Mouse (Mus musculus): ENCODE measurements around the gene Crtc3.

The Crtc3 gene

DNA sequence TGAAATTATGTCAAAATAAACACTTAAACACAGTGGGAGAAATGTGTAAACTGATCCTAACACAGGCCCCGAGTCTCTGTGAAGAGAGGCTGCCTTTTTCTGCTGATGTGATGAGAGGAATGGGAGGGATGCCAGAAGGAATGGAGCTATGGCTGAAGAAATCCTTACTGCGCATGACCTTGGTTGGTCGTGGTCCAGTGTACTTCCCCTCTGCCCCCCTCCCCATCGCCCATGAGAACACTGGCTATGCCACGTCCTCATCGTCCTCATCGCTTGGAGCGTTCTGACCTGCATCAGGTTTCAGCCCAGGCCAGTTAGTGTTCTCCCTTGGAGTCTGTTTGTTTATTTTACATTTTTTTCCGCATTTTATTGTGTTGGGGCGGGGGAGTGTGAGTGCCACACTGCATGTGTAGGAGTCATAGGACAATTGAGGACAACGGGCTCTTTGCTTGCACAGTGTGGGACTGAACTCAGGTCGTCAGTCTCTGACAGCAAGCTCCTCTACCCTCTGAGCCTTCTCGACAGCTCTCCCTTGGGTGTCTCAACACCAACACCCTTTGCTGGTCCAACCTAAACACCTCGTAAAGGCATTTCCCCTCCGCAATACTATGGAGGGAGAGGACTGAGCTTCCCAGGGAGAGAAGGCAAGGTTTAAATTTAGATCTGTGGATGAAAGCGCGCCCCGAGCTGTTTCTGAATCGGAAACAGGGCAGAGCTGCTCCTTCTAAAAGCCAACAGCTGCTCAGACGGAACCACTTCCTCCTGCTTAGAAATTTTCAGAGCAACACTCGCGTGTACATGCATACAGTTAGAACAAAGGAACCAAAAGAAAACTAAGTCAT is 134.3 kb downstream of the Crtc3 start:
- ATAC-seq (ENCODE audit: low TSS enrichment): peak; percentile 67; the same call in 1 of the 2 replicates

DNA sequence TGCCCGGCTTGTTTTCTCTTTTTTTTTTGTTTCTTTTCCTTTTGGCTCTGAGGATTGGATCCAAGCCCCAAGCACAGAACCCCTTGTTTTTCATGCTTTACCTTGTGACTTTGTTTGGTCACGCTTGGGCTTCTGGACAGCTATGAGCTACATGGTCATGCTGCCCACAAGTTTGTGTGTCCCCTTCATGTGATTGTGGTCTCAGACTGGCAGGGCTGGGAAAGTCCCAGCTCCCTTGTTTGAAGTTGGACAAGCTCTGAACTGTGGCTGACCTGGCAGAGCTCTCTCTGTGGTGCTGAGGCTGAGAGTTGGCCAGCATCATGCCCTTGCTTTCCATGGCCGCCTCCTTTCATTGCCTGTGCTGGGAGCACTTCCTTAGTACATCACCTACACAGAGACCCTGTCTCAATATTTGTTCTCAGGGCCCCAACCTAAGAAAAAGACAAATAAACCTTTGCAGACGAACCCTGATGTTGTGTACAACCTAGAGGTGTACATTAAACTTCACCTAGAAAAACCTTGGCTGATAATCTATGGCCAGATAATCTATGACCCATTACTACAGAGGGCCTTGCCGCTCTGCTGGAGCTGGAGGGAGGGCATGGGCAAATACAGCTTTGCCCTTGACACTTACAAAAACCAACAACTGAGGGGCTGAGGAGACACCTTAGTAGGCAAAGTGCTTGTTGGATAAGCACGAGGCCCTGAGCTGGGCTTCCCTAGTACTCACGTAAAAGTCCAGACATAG is 140.0 kb downstream of the Crtc3 start:
- no peak for ATAC-seq (ENCODE audit: low TSS enrichment)

- ATAC-seq (ENCODE audit: low TSS enrichment): no peak
These were observed 146.4 kb downstream of the Crtc3 start for GRCm38 (mm10) chr7:80542139-80542831.

DNA sequence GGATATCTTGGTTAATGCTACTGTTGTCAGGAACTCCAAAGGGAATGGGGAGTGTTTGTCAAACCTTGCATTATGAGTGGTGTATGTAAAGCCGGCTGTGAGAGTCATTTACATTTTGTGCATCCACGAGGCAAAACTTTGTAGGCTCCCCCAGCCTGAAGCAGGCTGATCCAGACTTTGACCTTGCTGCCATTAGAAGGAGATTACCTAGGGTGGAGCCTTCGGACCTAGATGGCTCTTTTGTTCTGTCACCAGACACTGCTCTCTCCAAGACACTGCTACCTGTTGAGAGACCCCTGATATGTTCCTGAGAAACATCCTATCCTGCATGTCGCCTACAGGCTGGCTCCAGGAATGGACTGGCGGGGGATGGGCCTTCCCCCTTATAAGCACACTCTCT is 149.1 kb downstream of the Crtc3 start:
- no peak for ATAC-seq (ENCODE audit: low TSS enrichment)
